Mouse (Mus musculus): ENCODE results near the gene Gm7735. TPM values are rescaled to one million over a fixed set of nuclear protein-coding genes. Genes with fewer than 3 reads are reported as not detected.
"Not testable (repeated sequence)": the region's sequence is repeated elsewhere in the genome, so short reads cannot be mapped to it uniquely, and the experiment has no call there.

Gene Gm7735
- not detected in 2 replicates for polyA plus RNA-seq (2012)

GRCm38 (mm10) chr16:89169190-89169589 lies at the start of gene Gm7735:
TSS of gene Gm7735 (plus strand) at chr16:89169490.
- H3K4me1 ChIP-seq (ENCODE audit: control insufficient read depth); H3K36me3 ChIP-seq (ENCODE audit: control insufficient read depth); H3K27me3 ChIP-seq (ENCODE audit: control insufficient read depth); H3K9me3 ChIP-seq (ENCODE audit: control insufficient read depth, low read length); H3K4me3 ChIP-seq (replicated peaks): not testable (repeated sequence)

- H3K9me3 ChIP-seq (ENCODE audit: control insufficient read depth, low read length) = peaks cover 7% of the 10 kb centered on the region
- TF ChIP-seq TAL1 (IDR thresholded peaks at IDR 0.05; ENCODE audit: low read length) (no peak), GATA1 (IDR thresholded peaks at IDR 0.05; ENCODE audit: low read length) (no peak)
- H3K36me3 ChIP-seq (ENCODE audit: control insufficient read depth) = no peaks in the 10 kb centered on the region
- no peaks in the 10 kb centered on the region for H3K4me1 ChIP-seq (ENCODE audit: control insufficient read depth)
- no peak within 1 kb of the TSS for H3K4me3 ChIP-seq (replicated peaks)
- no peaks in the 10 kb centered on the region for H3K27me3 ChIP-seq (ENCODE audit: control insufficient read depth)
Observed at GRCm38 (mm10) chr16:89140551-89140950, 28.7 kb upstream of the Gm7735 start, which contains the start of gene Gm6358. TSS of gene Gm6358 (plus strand) at chr16:89140851.

- TF ChIP-seq TAL1 (IDR thresholded peaks at IDR 0.05; ENCODE audit: low read length) (no peak), GATA1 (IDR thresholded peaks at IDR 0.05; ENCODE audit: low read length) (no peak)
- Histone ChIP-seq H3K4me1 (ENCODE audit: control insufficient read depth) (no peaks in the 10 kb centered on the region), H3K4me3 (replicated peaks) (no peak within 1 kb of the TSS), H3K9me3 (ENCODE audit: control insufficient read depth, low read length) (peaks cover 7% of the 10 kb centered on the region), H3K27me3 (ENCODE audit: control insufficient read depth) (no peaks in the 10 kb centered on the region), H3K36me3 (ENCODE audit: control insufficient read depth) (no peaks in the 10 kb centered on the region)
Observed at GRCm38 (mm10) chr16:89150786-89151185, 18.5 kb upstream of the Gm7735 start, which contains the start of gene Gm10061. TSS of gene Gm10061 (plus strand) at chr16:89151086.

GRCm38 (mm10) chr16:89157652-89158051 lies 11.6 kb upstream of the Gm7735 start, which contains the start of gene Gm9789:
TSS of gene Gm9789 (plus strand) at chr16:89157952.
- H3K36me3 ChIP-seq (ENCODE audit: control insufficient read depth) = no peaks in the 10 kb centered on the region
- peaks cover 17% of the 10 kb centered on the region for H3K9me3 ChIP-seq (ENCODE audit: control insufficient read depth, low read length)
- H3K4me1 ChIP-seq (ENCODE audit: control insufficient read depth) = no peaks in the 10 kb centered on the region
- no peaks in the 10 kb centered on the region for H3K27me3 ChIP-seq (ENCODE audit: control insufficient read depth)
- no peak within 1 kb of the TSS for H3K4me3 ChIP-seq (replicated peaks)
- TF ChIP-seq GATA1 (IDR thresholded peaks at IDR 0.05; ENCODE audit: low read length) = no peak
- TF ChIP-seq TAL1 (IDR thresholded peaks at IDR 0.05; ENCODE audit: low read length) = no peak

- TF ChIP-seq GATA1 (IDR thresholded peaks at IDR 0.05; ENCODE audit: low read length) = no peak
- TF ChIP-seq TAL1 (IDR thresholded peaks at IDR 0.05; ENCODE audit: low read length) = no peak
- no peaks in the 10 kb centered on the region for H3K36me3 ChIP-seq (ENCODE audit: control insufficient read depth)
- H3K9me3 ChIP-seq (ENCODE audit: control insufficient read depth, low read length) = peaks cover 5% of the 10 kb centered on the region; the same call in 1 of the 2 replicates
- no peak within 1 kb of the TSS for H3K4me3 ChIP-seq (replicated peaks)
- H3K27me3 ChIP-seq (ENCODE audit: control insufficient read depth) = no peaks in the 10 kb centered on the region
- H3K4me1 ChIP-seq (ENCODE audit: control insufficient read depth) = no peaks in the 10 kb centered on the region
Observed at GRCm38 (mm10) chr16:89174435-89174834, 5.1 kb downstream of the Gm7735 start, which contains the start of gene 1110057P08Rik. TSS of gene 1110057P08Rik (plus strand) at chr16:89174735.

- TF ChIP-seq TAL1 (IDR thresholded peaks at IDR 0.05; ENCODE audit: low read length) (no peak), GATA1 (IDR thresholded peaks at IDR 0.05; ENCODE audit: low read length) (no peak)
- Histone ChIP-seq H3K4me1 (ENCODE audit: control insufficient read depth) (no peaks in the 10 kb centered on the region), H3K36me3 (ENCODE audit: control insufficient read depth) (no peaks in the 10 kb centered on the region), H3K4me3 (replicated peaks) (no peak overlapping the region), H3K9me3 (ENCODE audit: control insufficient read depth, low read length) (peaks cover 4% of the 10 kb centered on the region; the same call in 1 of the 2 replicates), H3K27me3 (ENCODE audit: control insufficient read depth) (no peaks in the 10 kb centered on the region)
Observed at GRCm38 (mm10) chr16:89188621-89189020, 19.3 kb downstream of the Gm7735 start.

- Histone ChIP-seq H3K4me1 (ENCODE audit: control insufficient read depth) (no peaks in the 10 kb centered on the region), H3K9me3 (ENCODE audit: control insufficient read depth, low read length) (no peaks in the 10 kb centered on the region), H3K36me3 (ENCODE audit: control insufficient read depth) (no peaks in the 10 kb centered on the region), H3K4me3 (replicated peaks) (no peak within 1 kb of the TSS), H3K27me3 (ENCODE audit: control insufficient read depth) (no peaks in the 10 kb centered on the region)
- TF ChIP-seq GATA1 (IDR thresholded peaks at IDR 0.05; ENCODE audit: low read length) (no peak), TAL1 (IDR thresholded peaks at IDR 0.05; ENCODE audit: low read length) (no peak)
Observed at GRCm38 (mm10) chr16:89205561-89205960, 36.3 kb downstream of the Gm7735 start, which contains the start of gene Krtap20-2. TSS of gene Krtap20-2 (plus strand) at chr16:89205861.

Other genes with a start within 250 kb of the Gm7735 start
- not detected in 2 replicates for gene Krtap19-9b, start 237.2 kb upstream of the Gm7735 start, polyA plus RNA-seq (2012)
- not detected in 2 replicates for gene Krtap16-3, start 206.6 kb upstream of the Gm7735 start, polyA plus RNA-seq (2012)
- not detected in 2 replicates for gene Krtap22-2, start 158.7 kb upstream of the Gm7735 start, polyA plus RNA-seq (2012)
- not detected in 2 replicates for gene Gm10229, start 154.2 kb upstream of the Gm7735 start, polyA plus RNA-seq (2012)
- not detected in 2 replicates for gene Krtap6-1, start 137.8 kb upstream of the Gm7735 start, polyA plus RNA-seq (2012)
- not detected in 2 replicates for gene Gm10228, start 128.0 kb upstream of the Gm7735 start, polyA plus RNA-seq (2012)
- gene Krtap6-5, start 121.6 kb upstream of the Gm7735 start, polyA plus RNA-seq (2012) = not detected in 2 replicates
- not detected in 2 replicates for gene 1110025L11Rik, start 105.5 kb upstream of the Gm7735 start, polyA plus RNA-seq (2012)
- not detected in 2 replicates for gene Krtap6-3, start 85.5 kb upstream of the Gm7735 start, polyA plus RNA-seq (2012)
- not detected in 2 replicates for gene Gm6358, start 28.6 kb upstream of the Gm7735 start, polyA plus RNA-seq (2012)
- not detected in 2 replicates for gene Gm10061, start 18.4 kb upstream of the Gm7735 start, polyA plus RNA-seq (2012)
- not detected in 2 replicates for gene Gm9789, start 11.5 kb upstream of the Gm7735 start, polyA plus RNA-seq (2012)
- not detected in 2 replicates for gene 1110057P08Rik, start 5.2 kb downstream of the Gm7735 start, polyA plus RNA-seq (2012)
- gene Krtap20-2, start 36.4 kb downstream of the Gm7735 start, polyA plus RNA-seq (2012) = not detected in 2 replicates
- not detected in 2 replicates for gene Krtap21-1, start 234.4 kb downstream of the Gm7735 start, polyA plus RNA-seq (2012)

All from erythroblast, embryonic 14.5 days (primary cell).